Mouse (Mus musculus): ENCODE measurements at regions not wholly inside any gene's neighbourhood (a gene's known extent, or its start where the extent isn't known, plus 50 kb on each side); places are given as distances from the start of the nearest gene placed in this dataset.

GRCm38 (mm10) chr9:61021810-61022209 is 227.5 kb downstream of the Uaca start:
- Histone ChIP-seq H3K27ac (ENCODE audit: insufficient read depth, low read depth) (no peak overlapping the region), H3K9ac (ENCODE audit: insufficient read depth, low read depth) (no peak overlapping the region), H3K4me2 (ENCODE audit: insufficient read depth, low read depth, poor library complexity, severe bottlenecking) (no peak overlapping the region), H3K27me3 (replicated peaks) (peaks cover 51% of the 10 kb centered on the region), H3K79me2 (replicated peaks; ENCODE audit: control insufficient read depth, extremely low read depth, insufficient read depth, poor library complexity, severe bottlenecking) (no peaks in the 10 kb centered on the region), H3K4me1 (ENCODE audit: control insufficient read depth in 1 of 2, insufficient read depth in 2 of 2) (peaks cover 7 to 43% of the 10 kb centered on the region in 2 experiments), H3K4me3 (replicated peaks in 1 of 3; ENCODE audit: low read depth in 2 of 3, low read length in 2 of 3, poor library complexity in 1 of 3) (no peak overlapping the region), H3K9me3 (replicated peaks; ENCODE audit: low read length) (peaks cover 8% of the 10 kb centered on the region), H3K36me3 (replicated peaks in 1 of 2; ENCODE audit: control insufficient read depth in 1 of 2, insufficient read depth in 1 of 2, low read length in 1 of 2) (no peaks in the 10 kb centered on the region)
- in situ Hi-C loops (cut with MboI; ENCODE audit: low pct_ligation_motif_present, low pct_unique_long_range_greater_than_20kb, low sequenced_read_pairs) = no loop called here
- dilution Hi-C loops (cut with MboI; ENCODE audit: extremely low pct_ligation_motif_present, extremely low pct_unique_long_range_greater_than_20kb, low sequenced_read_pairs) = no loop called here
- no peak for DNase-seq (ENCODE audit: extremely low read depth)
- TF ChIP-seq GABPA (IDR thresholded peaks at IDR 0.05; ENCODE audit: insufficient replicate concordance, low read depth, low read length) (no peak), EP300 (IDR thresholded peaks at IDR 0.05; ENCODE audit: low read length) (no peak), POLR2AphosphoS2 (IDR thresholded peaks at IDR 0.05; ENCODE audit: low read depth, low read length) (no peak), JUND (conservative IDR thresholded peaks at IDR 0.05; ENCODE audit: low read depth, low read length) (no peak), POLR2A (IDR thresholded peaks at IDR 0.05; ENCODE audit: low read depth, low read length) (no peak), RAD21 (IDR thresholded peaks at IDR 0.05; ENCODE audit: low read depth, low read length) (no peak), ZC3H11A (IDR thresholded peaks at IDR 0.05; ENCODE audit: low read depth, low read length) (no peak), ETS1 (conservative IDR thresholded peaks at IDR 0.05; ENCODE audit: low read depth, low read length) (no peak), NRF1 (IDR thresholded peaks at IDR 0.05; ENCODE audit: low read depth, low read length) (no peak), CTCF (conservative IDR thresholded peaks at IDR 0.05 in 1 of 2, IDR thresholded peaks at IDR 0.05 in 1 of 2; ENCODE audit: low read depth in 2 of 2, low read length in 2 of 2) (no peak), KAT2A (IDR thresholded peaks at IDR 0.05; ENCODE audit: insufficient replicate concordance, low read length) (no peak), IRF4 (IDR thresholded peaks at IDR 0.05; ENCODE audit: low read depth, low read length) (no peak), ZMIZ1 (IDR thresholded peaks at IDR 0.05; ENCODE audit: low read depth, low read length) (no peak), USF1 (IDR thresholded peaks at IDR 0.05; ENCODE audit: low read depth, low read length) (no peak), UBTF (IDR thresholded peaks at IDR 0.05; ENCODE audit: low read depth, low read length) (no peak), SIN3A (IDR thresholded peaks at IDR 0.05; ENCODE audit: low read length) (no peak), MEF2A (IDR thresholded peaks at IDR 0.05; ENCODE audit: borderline replicate concordance, low read depth, low read length) (no peak), HCFC1 (IDR thresholded peaks at IDR 0.05; ENCODE audit: low read depth, low read length) (no peak), JUN (IDR thresholded peaks at IDR 0.05; ENCODE audit: insufficient read depth, low read depth, low read length) (no peak)

GRCm38 (mm10) chr9:61022371-61023026 is 228.2 kb downstream of the Uaca start:
- H3K27me3 ChIP-seq (replicated peaks) = peaks cover 52% of the 10 kb centered on the region
- H3K9me3 ChIP-seq (replicated peaks; ENCODE audit: low read length) = peaks cover 8% of the 10 kb centered on the region
- no peak overlapping the region for H3K9ac ChIP-seq (ENCODE audit: insufficient read depth, low read depth)
- H3K27ac ChIP-seq (ENCODE audit: insufficient read depth, low read depth) = no peak overlapping the region
- peaks cover 7 to 37% of the 10 kb centered on the region in 2 experiments for H3K4me1 ChIP-seq (ENCODE audit: control insufficient read depth in 1 of 2, insufficient read depth in 2 of 2)
- H3K4me3 ChIP-seq (replicated peaks in 1 of 3; ENCODE audit: low read depth in 2 of 3, low read length in 2 of 3, poor library complexity in 1 of 3) = peak overlapping the region in 1 of 3 experiments; percentile 5
- in situ Hi-C loops (cut with MboI; ENCODE audit: low pct_ligation_motif_present, low pct_unique_long_range_greater_than_20kb, low sequenced_read_pairs) = no loop called here
- H3K4me2 ChIP-seq (ENCODE audit: insufficient read depth, low read depth, poor library complexity, severe bottlenecking) = no peak overlapping the region
- no peaks in the 10 kb centered on the region for H3K79me2 ChIP-seq (replicated peaks; ENCODE audit: control insufficient read depth, extremely low read depth, insufficient read depth, poor library complexity, severe bottlenecking)
- TF ChIP-seq MAFK (IDR thresholded peaks at IDR 0.05; ENCODE audit: insufficient replicate concordance, low read length) = peak; percentile 55; the same call in 1 of the 2 replicates
- peak; percentile 90 for TF ChIP-seq EP300 (IDR thresholded peaks at IDR 0.05; ENCODE audit: low read length)
- no peak for TF ChIP-seq MAZ (IDR thresholded peaks at IDR 0.05; ENCODE audit: low read depth, low read length)
- TF ChIP-seq IRF4 (IDR thresholded peaks at IDR 0.05; ENCODE audit: low read depth, low read length) = peak; percentile 97
- peak; percentile 58; the same call in 1 of the 2 replicates for TF ChIP-seq MEF2A (IDR thresholded peaks at IDR 0.05; ENCODE audit: borderline replicate concordance, low read depth, low read length)
- TF ChIP-seq TBP (conservative IDR thresholded peaks at IDR 0.05; ENCODE audit: low read depth, low read length) = no peak
- no peak for TF ChIP-seq SIN3A (IDR thresholded peaks at IDR 0.05; ENCODE audit: low read length)
- peak; percentile 66 for TF ChIP-seq BHLHE40 (IDR thresholded peaks at IDR 0.05; ENCODE audit: low read depth, low read length)
- TF ChIP-seq POLR2AphosphoS2 (IDR thresholded peaks at IDR 0.05; ENCODE audit: low read depth, low read length) = no peak
- TF ChIP-seq MYC (IDR thresholded peaks at IDR 0.05; ENCODE audit: low read depth, low read length) = peak; percentile 22; the same call in 1 of the 2 replicates
- peak; percentile 97 for TF ChIP-seq ZNF384 (IDR thresholded peaks at IDR 0.05; ENCODE audit: low read depth, low read length)
- TF ChIP-seq ETS1 (conservative IDR thresholded peaks at IDR 0.05; ENCODE audit: low read depth, low read length) = peak; percentile 63; the same call in 1 of the 2 replicates
- dilution Hi-C loops (cut with MboI; ENCODE audit: extremely low pct_ligation_motif_present, extremely low pct_unique_long_range_greater_than_20kb, low sequenced_read_pairs) = no loop called here
- DNase-seq (ENCODE audit: extremely low read depth) = peak; percentile 86
- no peaks in the 10 kb centered on the region for H3K36me3 ChIP-seq (replicated peaks in 1 of 2; ENCODE audit: control insufficient read depth in 1 of 2, insufficient read depth in 1 of 2, low read length in 1 of 2)
